Mouse (Mus musculus): ENCODE data around the gene Plin2. TPM values are rescaled to one million over a fixed set of nuclear protein-coding genes. Genes with fewer than 3 reads are reported as not detected.
A peak's percentile ranks its signal among the peaks of the same experiment; 100 is the strongest.
"Not testable (repeated sequence)": the region's sequence is repeated elsewhere in the genome, so short reads cannot be mapped to it uniquely, and the experiment has no call there.

Gene Plin2
- polyA plus RNA-seq, 1 experiment from 2014 or later, result 75.8 TPM

GRCm38 (mm10) chr4:86651686-86652384 lies 18.0 kb downstream of the Plin2 start:
- no peaks in the 10 kb centered on the region for H3K4me1 ChIP-seq
- no peak overlapping the region for H3K27ac ChIP-seq
- WGBS, result 70% methylated on average over 10 of the region's 10 CpGs
- DNase-seq (ENCODE audit: low spot score), result peak; percentile 33
- no peak overlapping the region for H3K4me3 ChIP-seq
- peaks cover 15% of the 10 kb centered on the region for H3K36me3 ChIP-seq
- no peaks in the 10 kb centered on the region for H3K27me3 ChIP-seq (ENCODE audit: low read depth, poor library complexity, severe bottlenecking)
- no peaks in the 10 kb centered on the region for H3K9me3 ChIP-seq (replicated peaks)

GRCm38 (mm10) chr4:86648394-86648793 lies 21.5 kb downstream of the Plin2 start:
- not testable (repeated sequence) for H3K36me3 ChIP-seq; H3K9me3 ChIP-seq (replicated peaks); H3K27ac ChIP-seq; H3K27me3 ChIP-seq (ENCODE audit: low read depth, poor library complexity, severe bottlenecking); DNase-seq (ENCODE audit: low spot score); H3K4me1 ChIP-seq; H3K4me3 ChIP-seq
- 93% methylated on average over 10 of the region's 13 CpGs for WGBS

- DNase-seq (ENCODE audit: low spot score); H3K4me1 ChIP-seq; H3K4me3 ChIP-seq; H3K36me3 ChIP-seq; H3K27me3 ChIP-seq (ENCODE audit: low read depth, poor library complexity, severe bottlenecking); H3K9me3 ChIP-seq (replicated peaks); H3K27ac ChIP-seq: not testable (repeated sequence)
- 93% methylated on average over 9 of the region's 9 CpGs for WGBS
These were observed 32.3 kb downstream of the Plin2 start for GRCm38 (mm10) chr4:86637561-86637960.

GRCm38 (mm10) chr4:86634873-86635272 lies 35.0 kb downstream of the Plin2 start:
- not testable (repeated sequence) for H3K9me3 ChIP-seq (replicated peaks); H3K4me3 ChIP-seq; H3K36me3 ChIP-seq; H3K27me3 ChIP-seq (ENCODE audit: low read depth, poor library complexity, severe bottlenecking); DNase-seq (ENCODE audit: low spot score); H3K27ac ChIP-seq
- peaks cover 16% of the 10 kb centered on the region for H3K4me1 ChIP-seq

- not testable (repeated sequence) for H3K36me3 ChIP-seq; DNase-seq (ENCODE audit: low spot score); H3K27me3 ChIP-seq (ENCODE audit: low read depth, poor library complexity, severe bottlenecking); H3K9me3 ChIP-seq (replicated peaks); H3K4me3 ChIP-seq; H3K27ac ChIP-seq
- H3K4me1 ChIP-seq, result peaks cover 16% of the 10 kb centered on the region
These were observed 35.5 kb downstream of the Plin2 start for GRCm38 (mm10) chr4:86634312-86634711.

GRCm38 (mm10) chr4:86632556-86632955 lies 37.3 kb downstream of the Plin2 start:
- DNase-seq (ENCODE audit: low spot score); H3K27me3 ChIP-seq (ENCODE audit: low read depth, poor library complexity, severe bottlenecking); H3K4me3 ChIP-seq; H3K9me3 ChIP-seq (replicated peaks); H3K36me3 ChIP-seq; H3K27ac ChIP-seq: not testable (repeated sequence)
- 81% methylated on average over 5 of the region's 5 CpGs for WGBS
- peaks cover 16% of the 10 kb centered on the region for H3K4me1 ChIP-seq

GRCm38 (mm10) chr4:86631831-86632230 lies 38.0 kb downstream of the Plin2 start:
- H3K27ac ChIP-seq, result no peak overlapping the region
- H3K9me3 ChIP-seq (replicated peaks), result no peaks in the 10 kb centered on the region
- no peaks in the 10 kb centered on the region for H3K36me3 ChIP-seq
- H3K4me3 ChIP-seq, result no peak overlapping the region
- H3K4me1 ChIP-seq, result peaks cover 16% of the 10 kb centered on the region
- DNase-seq (ENCODE audit: low spot score), result no peak
- 0 out of 2 replicates have a peak, but pooled peaks cover 5% of the 10 kb centered on the region for H3K27me3 ChIP-seq (ENCODE audit: low read depth, poor library complexity, severe bottlenecking)
- WGBS, result 21% methylated on average over 4 of the region's 4 CpGs

GRCm38 (mm10) chr4:86626496-86626895 lies 43.4 kb downstream of the Plin2 start:
- H3K4me3 ChIP-seq; H3K9me3 ChIP-seq (replicated peaks); H3K4me1 ChIP-seq; H3K36me3 ChIP-seq; H3K27ac ChIP-seq; DNase-seq (ENCODE audit: low spot score); H3K27me3 ChIP-seq (ENCODE audit: low read depth, poor library complexity, severe bottlenecking): not testable (repeated sequence)
- WGBS, result 94% methylated on average over 7 of the region's 7 CpGs

- WGBS, result 88% methylated on average over 5 of the region's 5 CpGs
- Histone ChIP-seq H3K36me3 (no peaks in the 10 kb centered on the region), H3K9me3 (replicated peaks) (no peaks in the 10 kb centered on the region), H3K27me3 (ENCODE audit: low read depth, poor library complexity, severe bottlenecking) (no peaks in the 10 kb centered on the region), H3K4me1 (no peaks in the 10 kb centered on the region), H3K27ac (no peak overlapping the region), H3K4me3 (no peak overlapping the region)
- DNase-seq (ENCODE audit: low spot score), result no peak
These were observed 44.4 kb downstream of the Plin2 start for GRCm38 (mm10) chr4:86625463-86625862.

- H3K4me1 ChIP-seq; DNase-seq (ENCODE audit: low spot score); H3K9me3 ChIP-seq (replicated peaks); H3K36me3 ChIP-seq; H3K27me3 ChIP-seq (ENCODE audit: low read depth, poor library complexity, severe bottlenecking); H3K27ac ChIP-seq; H3K4me3 ChIP-seq: not testable (repeated sequence)
- 90% methylated on average over 1 of the region's 1 CpGs for WGBS
These were observed 47.3 kb downstream of the Plin2 start for GRCm38 (mm10) chr4:86622532-86622931.

- H3K9me3 ChIP-seq (replicated peaks), result no peaks in the 10 kb centered on the region
- 78% methylated on average over 3 of the region's 3 CpGs for WGBS
These were observed 47.7 kb downstream of the Plin2 start for GRCm38 (mm10) chr4:86622116-86622515.

GRCm38 (mm10) chr4:86620506-86620905 lies 49.4 kb downstream of the Plin2 start:
- 82% methylated on average over 2 of the region's 2 CpGs for whole genome bisulfite sequencing
- no peak for DNase-seq (ENCODE audit: low spot score)
- Histone ChIP-seq H3K4me3 (no peak overlapping the region), H3K27me3 (ENCODE audit: low read depth, poor library complexity, severe bottlenecking) (no peaks in the 10 kb centered on the region), H3K36me3 (no peaks in the 10 kb centered on the region), H3K4me1 (no peaks in the 10 kb centered on the region), H3K27ac (no peak overlapping the region), H3K9me3 (replicated peaks) (no peaks in the 10 kb centered on the region)

More at GRCm38 (mm10) chr4:86622116-86622515, 47.7 kb downstream of the Plin2 start:
- Histone ChIP-seq H3K27me3 (ENCODE audit: low read depth, poor library complexity, severe bottlenecking) (no peaks in the 10 kb centered on the region), H3K4me3 (no peak overlapping the region), H3K4me1 (no peaks in the 10 kb centered on the region), H3K36me3 (no peaks in the 10 kb centered on the region), H3K27ac (no peak overlapping the region)
- no peak for DNase-seq (ENCODE audit: low spot score)

GRCm38 (mm10) chr4:86612289-86612620 lies 57.6 kb downstream of the Plin2 start:
- Histone ChIP-seq H3K27me3 (ENCODE audit: low read depth, poor library complexity, severe bottlenecking) (no peaks in the 10 kb centered on the region), H3K4me3 (peak overlapping the region; percentile 97), H3K9me3 (replicated peaks) (no peaks in the 10 kb centered on the region), H3K27ac (peak overlapping the region; percentile 91), H3K4me1 (peaks cover 9% of the 10 kb centered on the region), H3K36me3 (peaks cover 23% of the 10 kb centered on the region)
- 31% methylated on average over 8 of the region's 8 CpGs for WGBS
- DNase-seq (ENCODE audit: low spot score), result no peak

All from limb, embryonic 10.5 days (tissue).